Comparison of ENCODE assay signal across 13 mouse cellular contexts in the genomic region with DNA sequence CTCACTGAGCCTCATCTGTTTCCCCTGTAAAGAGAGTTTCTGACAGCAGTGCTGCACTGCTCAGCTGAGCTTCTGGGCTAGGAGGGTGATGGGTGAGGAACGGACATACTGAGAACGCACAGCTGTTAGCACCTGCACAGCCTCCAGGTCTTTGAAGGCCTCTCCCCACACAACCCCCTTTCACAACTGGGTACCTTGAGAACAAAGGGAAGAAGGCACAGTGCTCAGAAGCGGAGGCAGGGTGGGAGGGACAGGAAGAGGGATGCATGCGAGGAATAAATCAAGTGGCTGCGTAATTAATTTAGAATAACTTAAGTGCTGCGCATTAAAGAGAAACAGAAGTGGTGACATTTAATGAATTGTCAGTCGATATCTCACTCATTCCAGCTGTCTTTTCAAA. TPM values are rescaled to one million over a fixed set of nuclear protein-coding genes. Genes with fewer than 3 reads are reported as not detected.
A peak's percentile ranks its signal among the peaks of the same experiment; 100 is the strongest.
DNase-seq lines count a peak whose midpoint lies in the region; ATAC-seq and TF ChIP-seq lines count a peak whose summit lies in the region.
"Had no signal": no experiment of that assay in that cellular context is flagged by ENCODE, and none has a peak within 500 bp of the region (broad histone marks: within the 10 kb centered on the region; RNA-seq: fewer than 3 reads in every experiment).

No protein-coding gene starts in this region.

- WGBS in kidney, postnatal 0 days, result 12% methylated on average over 7 of the region's 7 CpGs
- WGBS in forebrain, embryonic 14.5 days, result 46% methylated on average over 7 of the region's 7 CpGs
- WGBS in midbrain, embryonic 15.5 days, result 41% methylated on average over 7 of the region's 7 CpGs

- no peak overlapping the region for H3K4me2 ChIP-seq in kidney, postnatal 0 days (ENCODE audit: low read length)
- H3K4me2 ChIP-seq in forebrain, embryonic 14.5 days (ENCODE audit: low read length), result no peak overlapping the region
- H3K4me2 ChIP-seq in midbrain, embryonic 15.5 days, result no peak overlapping the region

- DNase-seq in kidney, postnatal 0 days (ENCODE audit: low spot score), result peak; percentile 33
- DNase-seq in kidney, postnatal 36 days, result no peak
- DNase-seq in forebrain, embryonic 14.5 days (ENCODE audit: low spot score), result peak; percentile 23
- DNase-seq in thymus, postnatal 25 days, result peak; percentile 75
- DNase-seq in gastrocnemius, postnatal 14 days, result no peak
- DNase-seq in urinary bladder, postnatal 14 days (ENCODE audit: low spot score), result no peak
- DNase-seq: adrenal gland, postnatal 14 days; cerebellum, adult 11 months; heart, adult 11 months; heart, postnatal 10 days; kidney, adult 9 months; lung, adult 2 months had no signal

- no peak overlapping the region for H3K27ac ChIP-seq in kidney, postnatal 0 days
- H3K27ac ChIP-seq in forebrain, embryonic 14.5 days (ENCODE audit: low read depth, low read length), result no peak overlapping the region
- no peak overlapping the region for H3K27ac ChIP-seq in midbrain, embryonic 15.5 days

- H3K9me3 ChIP-seq in kidney, postnatal 0 days (replicated peaks; ENCODE audit: low read length), result no peaks in the 10 kb centered on the region
- H3K9me3 ChIP-seq in forebrain, embryonic 14.5 days (replicated peaks; ENCODE audit: control insufficient read depth, low read length), result no peaks in the 10 kb centered on the region
- H3K9me3 ChIP-seq in midbrain, embryonic 15.5 days, result no peaks in the 10 kb centered on the region

- intact Hi-C loops in gastrocnemius, postnatal 14 days (cut with DNase I; ENCODE audit: low total_unique reads), result no loop called here

- H3K9ac ChIP-seq in kidney, postnatal 0 days (ENCODE audit: low read depth, low read length), result no peak overlapping the region
- no peak overlapping the region for H3K9ac ChIP-seq in forebrain, embryonic 14.5 days (ENCODE audit: low read length)
- H3K9ac ChIP-seq in midbrain, embryonic 15.5 days, result no peak overlapping the region

- no peaks in the 10 kb centered on the region for H3K4me1 ChIP-seq in kidney, postnatal 0 days (replicated peaks; ENCODE audit: insufficient read depth, low read length)
- H3K4me1 ChIP-seq in forebrain, embryonic 14.5 days (ENCODE audit: control insufficient read depth, insufficient read depth, low read length), result no peaks in the 10 kb centered on the region
- H3K4me1 ChIP-seq in midbrain, embryonic 15.5 days, result 0 out of 2 replicates have a peak, but pooled peaks cover 3% of the 10 kb centered on the region

- H3K4me3 ChIP-seq in kidney, postnatal 0 days (replicated peaks; ENCODE audit: low read depth, low read length), result no peak overlapping the region
- H3K4me3 ChIP-seq in forebrain, embryonic 14.5 days (ENCODE audit: low read depth, low read length), result no peak overlapping the region
- H3K4me3 ChIP-seq in midbrain, embryonic 15.5 days, result no peak overlapping the region

- no peak for TF ChIP-seq CTCF in kidney, postnatal 0 days (IDR thresholded peaks at IDR 0.05; ENCODE audit: low read depth)

- ATAC-seq in kidney, postnatal 0 days (replicated peaks; ENCODE audit: low FRiP score, low read depth), result no peak
- ATAC-seq in forebrain, embryonic 14.5 days, result 0 out of 2 replicates have a peak, but pooled peaks have one; percentile 37
- peak; percentile 73 for ATAC-seq in midbrain, embryonic 15.5 days (replicated peaks)

- H3K36me3 ChIP-seq in kidney, postnatal 0 days (ENCODE audit: insufficient read depth, low read length), result no peaks in the 10 kb centered on the region
- H3K36me3 ChIP-seq in forebrain, embryonic 14.5 days (ENCODE audit: control insufficient read depth, insufficient read depth, low read length), result no peaks in the 10 kb centered on the region
- no peaks in the 10 kb centered on the region for H3K36me3 ChIP-seq in midbrain, embryonic 15.5 days (replicated peaks)

- no peaks in the 10 kb centered on the region for H3K27me3 ChIP-seq in kidney, postnatal 0 days (ENCODE audit: insufficient read depth, low read length)
- no peaks in the 10 kb centered on the region for H3K27me3 ChIP-seq in forebrain, embryonic 14.5 days (replicated peaks; ENCODE audit: control insufficient read depth, insufficient read depth, low read length)
- H3K27me3 ChIP-seq in midbrain, embryonic 15.5 days (replicated peaks), result no peaks in the 10 kb centered on the region

RNA-seq across cellular contexts. Expression of gene Atg4a-ps, which starts 4.6 kb away (rescaled TPM):
- polyA plus RNA-seq in kidney, postnatal 0 days (2015; fragmentation: Nextera tagmentation; extraction: Ambion mirVana), result 0.26 and 0.46 TPM in 2 replicates
- polyA plus RNA-seq in forebrain, embryonic 14.5 days (2014; fragmentation: Nextera tagmentation; extraction: Ambion mirVana), result 0.11 and 0.25 TPM in 2 replicates
- not detected in 2 replicates for polyA plus RNA-seq in midbrain, embryonic 15.5 days (2015; fragmentation: Nextera tagmentation; extraction: Ambion mirVana)
- 1 to 10 TPM in 1 of 2 experiments, under 1 TPM in 1; 0.13 to 3.5 TPM for total RNA-seq in gastrocnemius, postnatal 14 days (2021)
- polyA plus RNA-seq: lung, adult 2 months had no signal

Comparison
In these comparisons a context has a peak if more than half of its experiments do, and no peak if none do; other contexts are left out.
1. DNase-seq: peak in kidney, postnatal 0 days (single experiment), forebrain, embryonic 14.5 days (single experiment) and thymus, postnatal 25 days (single experiment); none in kidney, postnatal 36 days (0 of 2), gastrocnemius, postnatal 14 days (single experiment) and urinary bladder, postnatal 14 days (single experiment).